Mouse (Mus musculus) bone marrow macrophage, adult 2 months (primary cell): ENCODE results near the gene Timm29. TPM values are rescaled to one million over a fixed set of nuclear protein-coding genes. Genes with fewer than 3 reads are reported as not detected.

Source experiments
- H3K27ac ChIP-seq: 2 replicates; pipeline ENCODE4 v1.5.1; 2012; ENCODE audit warnings: low read depth, low read length; ENCODE audit not compliant: insufficient read depth
- H3K4me1 ChIP-seq: 2 replicates; pipeline ENCODE4 v1.6.1; 2012; ENCODE audit warnings: low read length; ENCODE audit not compliant: control insufficient read depth, insufficient read depth
- H3K4me3 ChIP-seq: 2 replicates; pipeline ENCODE4 v1.5.1; 2012; ENCODE audit warnings: mild to moderate bottlenecking, low read length, moderate library complexity; ENCODE audit not compliant: insufficient read depth
- CTCF ChIP-seq: IDR thresholded peaks from 2 replicates; pipeline ENCODE4 v1.5.1; 2012; ENCODE audit warnings: low read depth, mild to moderate bottlenecking, low read length, moderate library complexity
- POLR2A ChIP-seq: IDR thresholded peaks from 2 replicates; pipeline ENCODE4 v1.6.1; 2012; ENCODE audit warnings: mild to moderate bottlenecking, low read depth, low read length, borderline replicate concordance
- polyA plus RNA-seq: library from polyadenylated mRNA; stranded (reverse); fragments of >200 nt; gene quantifications from 2 replicates; pipeline ENCODE4 v1.2.4, GENCODE M21; 2012; ENCODE audit not compliant: missing spikeins, insufficient read depth, insufficient read length

Gene Timm29
- polyA plus RNA-seq, 1 experiment, result 15.5 TPM

GRCm38 (mm10) chr9:21633106-21633505 lies 40.6 kb downstream of the Timm29 start:
- TF ChIP-seq CTCF (no peak), POLR2A (no peak)

DNA sequence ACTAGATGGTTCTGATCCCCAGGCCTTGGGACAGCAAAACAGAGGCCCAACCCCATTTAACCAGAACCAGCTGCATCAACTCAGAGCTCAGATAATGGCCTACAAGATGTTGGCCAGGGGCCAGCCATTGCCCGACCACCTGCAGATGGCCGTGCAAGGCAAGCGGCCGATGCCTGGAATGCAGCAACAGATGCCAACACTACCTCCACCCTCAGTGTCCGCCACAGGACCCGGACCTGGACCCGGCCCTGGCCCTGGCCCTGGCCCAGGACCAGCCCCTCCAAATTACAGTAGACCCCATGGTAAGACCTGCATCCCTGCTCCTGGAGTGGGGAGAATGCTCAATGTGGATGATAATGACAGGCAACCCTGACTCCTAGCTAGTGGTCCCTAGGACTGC lies 43.1 kb downstream of the Timm29 start:
- TF ChIP-seq POLR2A (no peak), CTCF (no peak)
- Histone ChIP-seq H3K4me3 (no peak overlapping the region), H3K4me1 (no peaks in the 10 kb centered on the region), H3K27ac (no peak overlapping the region)

More at GRCm38 (mm10) chr9:21633106-21633505, 40.6 kb downstream of the Timm29 start:
- Histone ChIP-seq H3K4me3 (no peak overlapping the region), H3K4me1 (no peaks in the 10 kb centered on the region), H3K27ac (no peak overlapping the region)

DNA sequence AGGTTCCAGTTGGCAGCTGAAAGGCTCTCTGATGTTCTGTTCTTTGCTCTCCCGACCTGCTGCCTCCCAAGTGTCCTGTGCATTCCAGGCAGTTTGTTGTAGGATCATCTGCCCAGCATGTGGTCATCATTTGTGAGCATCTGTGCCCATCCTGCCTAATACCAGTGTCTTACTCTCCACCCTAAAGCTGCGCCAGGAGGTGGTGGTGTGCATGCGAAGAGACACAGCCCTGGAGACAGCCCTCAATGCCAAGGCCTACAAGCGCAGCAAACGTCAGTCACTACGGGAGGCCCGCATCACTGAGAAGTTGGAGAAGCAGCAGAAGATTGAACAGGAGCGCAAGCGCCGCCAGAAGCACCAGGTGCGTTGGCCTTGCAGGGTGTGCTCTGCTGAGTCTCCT lies 46.5 kb downstream of the Timm29 start:
- no peak overlapping the region for H3K4me3 ChIP-seq
- TF ChIP-seq POLR2A, result no peak
- TF ChIP-seq CTCF, result no peak
- no peaks in the 10 kb centered on the region for H3K4me1 ChIP-seq
- H3K27ac ChIP-seq, result no peak overlapping the region

Other genes with a start within 250 kb of the Timm29 start
- gene Ilf3, start 224.9 kb upstream of the Timm29 start, polyA plus RNA-seq, result 33.3 and 42.9 TPM in 2 replicates
- 9.9 and 14.9 TPM in 2 replicates for gene Qtrt1, start 180.9 kb upstream of the Timm29 start, polyA plus RNA-seq
- gene Dnm2, start 167.8 kb upstream of the Timm29 start, polyA plus RNA-seq, result 118 and 129 TPM in 2 replicates
- gene Tmed1, start 82.5 kb upstream of the Timm29 start, polyA plus RNA-seq, result 11.3 and 11.8 TPM in 2 replicates
- gene AB124611, start 66.5 kb upstream of the Timm29 start, polyA plus RNA-seq, result 156 and 179 TPM in 2 replicates
- 19.1 and 20.5 TPM in 2 replicates for gene Carm1, start 45.8 kb upstream of the Timm29 start, polyA plus RNA-seq
- 16.1 and 17.9 TPM in 2 replicates for gene Yipf2, start 106 bp downstream of the Timm29 start, polyA plus RNA-seq
- gene Smarca4, start 23.4 kb downstream of the Timm29 start, polyA plus RNA-seq, result 43.7 and 49.8 TPM in 2 replicates
- 30.4 and 36.5 TPM in 2 replicates for gene Ldlr, start 130.8 kb downstream of the Timm29 start, polyA plus RNA-seq
- 16.6 and 23.2 TPM in 2 replicates for gene Spc24, start 167.6 kb downstream of the Timm29 start, polyA plus RNA-seq
- gene Kank2, start 206.0 kb downstream of the Timm29 start, polyA plus RNA-seq, result 12.2 and 12.3 TPM in 2 replicates
- not detected in 2 replicates for gene Angptl8, start 242.8 kb downstream of the Timm29 start, polyA plus RNA-seq